Mouse (Mus musculus) kidney, embryonic 15.5 days (tissue): ENCODE results near the gene Vill. TPM values are rescaled to one million over a fixed set of nuclear protein-coding genes. Genes with fewer than 3 reads are reported as not detected.

Source experiments
- ATAC-seq: fragments of 200-750 bp; cut with Nextera tagmentation; replicated peaks from 2 replicates; pipeline ENCODE4 v1.8.0; 2017; ENCODE audit warnings: moderate TSS enrichment; ENCODE audit not compliant: low FRiP score
- H3K27ac ChIP-seq: fragments of 300-500 bp; sonication (generic); 2 replicates; pipeline ENCODE4 v1.5.1; 2015; ENCODE audit warnings: mild to moderate bottlenecking, inconsistent platforms
- H3K27me3 ChIP-seq: fragments of 300-500 bp; sonication (generic); 2 replicates; pipeline ENCODE4 v1.6.1; 2015; ENCODE audit warnings: inconsistent platforms
- H3K36me3 ChIP-seq: fragments of 300-500 bp; sonication (generic); 2 replicates; pipeline ENCODE4 v1.6.1; 2015; ENCODE audit warnings: inconsistent platforms
- H3K4me1 ChIP-seq: fragments of 300-500 bp; sonication (generic); 2 replicates; pipeline ENCODE4 v1.6.1; 2015; ENCODE audit warnings: inconsistent platforms
- H3K4me2 ChIP-seq: fragments of 300-500 bp; sonication (generic); 2 replicates; pipeline ENCODE4 v1.6.1; 2015; ENCODE audit warnings: moderate library complexity, mild to moderate bottlenecking, inconsistent platforms
- H3K4me3 ChIP-seq: fragments of 300-500 bp; sonication (generic); replicated peaks from 2 replicates; pipeline ENCODE4 v1.5.1; 2015; ENCODE audit warnings: mild to moderate bottlenecking, inconsistent platforms
- H3K9ac ChIP-seq: fragments of 300-500 bp; sonication (generic); 2 replicates; pipeline ENCODE4 v1.6.1; 2015; ENCODE audit warnings: mild to moderate bottlenecking, inconsistent platforms
- H3K9me3 ChIP-seq: fragments of 300-500 bp; sonication (generic); replicated peaks from 2 replicates; pipeline ENCODE4 v1.6.1; 2016; ENCODE audit warnings: inconsistent platforms
- WGBS: fragments of 180-500 bp; shearing (Covaris S2); methylation state at CpG from one replicate; pipeline ENCODE4 v1.1.7; 2015; ENCODE audit warnings: mixed read lengths; 5-methylcytosine and 5-hydroxymethylcytosine counted together
- polyA plus RNA-seq: library from polyadenylated mRNA; unstranded; fragments of >200 nt; fragmentation: Nextera tagmentation; extraction: Ambion mirVana; gene quantifications from 2 replicates; pipeline ENCODE4 v1.2.1, GENCODE M21; 2015

Vill gene
- polyA plus RNA-seq, 1 experiment from 2014 or later: 46.2 TPM

GRCm38 (mm10) chr9:119070173-119070825 lies 17.7 kb downstream of the Vill start:
- 75% methylated on average over 13 of the region's 13 CpGs for WGBS
- Histone ChIP-seq H3K4me1 (peaks cover 16% of the 10 kb centered on the region), H3K4me2 (no peak overlapping the region), H3K9me3 (no peaks in the 10 kb centered on the region), H3K27me3 (no peaks in the 10 kb centered on the region), H3K4me3 (no peak overlapping the region), H3K36me3 (peaks cover 35% of the 10 kb centered on the region), H3K9ac (no peak overlapping the region), H3K27ac (no peak overlapping the region)
- no peak for ATAC-seq

DNA sequence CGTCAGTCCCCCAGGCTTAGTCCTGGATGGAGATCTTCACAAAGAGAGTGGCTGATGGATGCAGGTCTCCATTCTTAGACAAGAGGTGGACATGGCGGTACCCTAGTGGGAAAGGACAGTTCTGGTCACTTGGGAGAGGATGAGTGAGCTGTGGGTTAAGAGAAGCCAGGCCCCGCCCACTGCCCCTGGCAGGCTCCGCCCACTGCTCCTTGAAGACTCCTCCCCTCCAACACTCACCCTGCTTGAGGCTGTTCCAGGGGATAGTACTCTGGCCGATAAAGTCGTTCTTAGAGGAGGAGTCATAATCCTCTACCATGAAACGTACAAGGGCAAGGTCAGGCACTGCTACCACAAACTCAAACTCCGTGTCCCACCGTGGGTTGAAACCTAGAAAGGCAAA lies 19.2 kb downstream of the Vill start:
- H3K27me3 ChIP-seq: no peaks in the 10 kb centered on the region
- ATAC-seq: no peak
- no peak overlapping the region for H3K9ac ChIP-seq
- H3K4me2 ChIP-seq: no peak overlapping the region
- WGBS: 84% methylated on average over 9 of the region's 9 CpGs
- H3K4me1 ChIP-seq: peaks cover 19% of the 10 kb centered on the region
- no peak overlapping the region for H3K27ac ChIP-seq
- H3K9me3 ChIP-seq: no peaks in the 10 kb centered on the region
- H3K36me3 ChIP-seq: peaks cover 44% of the 10 kb centered on the region
- H3K4me3 ChIP-seq: no peak overlapping the region

DNA sequence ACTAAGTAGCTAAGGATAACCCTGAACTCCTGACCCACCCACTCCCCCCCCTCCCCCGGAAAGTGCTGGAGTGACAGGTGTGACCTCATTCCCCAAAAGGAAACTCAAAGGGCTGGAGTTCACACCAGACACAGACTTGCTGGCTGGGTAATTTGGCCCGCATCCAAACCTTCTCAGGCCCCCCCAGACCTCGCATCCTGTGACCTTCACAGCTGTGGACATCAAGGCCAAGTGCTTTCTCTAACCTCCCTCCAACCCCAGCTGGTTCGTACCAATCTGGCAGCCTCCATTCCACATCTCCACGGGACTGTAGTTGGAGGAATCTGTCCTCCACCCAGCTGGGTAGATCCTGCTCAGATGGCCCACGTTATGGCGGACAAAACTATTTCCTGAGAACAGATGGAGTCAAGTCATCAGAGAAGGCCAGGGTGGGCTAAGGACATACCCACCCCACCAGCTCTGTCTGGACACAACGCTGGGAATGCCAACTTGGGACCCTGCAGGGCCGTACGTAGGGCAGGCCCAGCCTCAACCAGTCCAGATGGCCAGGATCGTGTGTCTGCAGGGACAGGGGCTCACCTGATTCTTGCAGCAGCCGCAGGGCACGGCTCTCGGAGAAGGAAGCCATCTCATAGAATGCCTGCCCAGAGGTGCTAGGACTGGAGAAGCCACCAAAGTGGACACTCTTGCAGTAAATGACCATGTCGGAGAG lies 20.8 kb downstream of the Vill start:
- 67% methylated on average over 15 of the region's 15 CpGs for WGBS
- Histone ChIP-seq H3K36me3 (peaks cover 46% of the 10 kb centered on the region), H3K9ac (no peak overlapping the region), H3K4me3 (no peak overlapping the region), H3K9me3 (no peaks in the 10 kb centered on the region), H3K4me1 (peaks cover 12% of the 10 kb centered on the region; the same call in 1 of the 2 replicates), H3K27me3 (no peaks in the 10 kb centered on the region), H3K27ac (no peak overlapping the region), H3K4me2 (no peak overlapping the region)
- ATAC-seq: no peak

- ATAC-seq: no peak
- 73% methylated on average over 16 of the region's 16 CpGs for WGBS
Measured at GRCm38 (mm10) chr9:119075685-119076084, 23.1 kb downstream of the Vill start.

DNA sequence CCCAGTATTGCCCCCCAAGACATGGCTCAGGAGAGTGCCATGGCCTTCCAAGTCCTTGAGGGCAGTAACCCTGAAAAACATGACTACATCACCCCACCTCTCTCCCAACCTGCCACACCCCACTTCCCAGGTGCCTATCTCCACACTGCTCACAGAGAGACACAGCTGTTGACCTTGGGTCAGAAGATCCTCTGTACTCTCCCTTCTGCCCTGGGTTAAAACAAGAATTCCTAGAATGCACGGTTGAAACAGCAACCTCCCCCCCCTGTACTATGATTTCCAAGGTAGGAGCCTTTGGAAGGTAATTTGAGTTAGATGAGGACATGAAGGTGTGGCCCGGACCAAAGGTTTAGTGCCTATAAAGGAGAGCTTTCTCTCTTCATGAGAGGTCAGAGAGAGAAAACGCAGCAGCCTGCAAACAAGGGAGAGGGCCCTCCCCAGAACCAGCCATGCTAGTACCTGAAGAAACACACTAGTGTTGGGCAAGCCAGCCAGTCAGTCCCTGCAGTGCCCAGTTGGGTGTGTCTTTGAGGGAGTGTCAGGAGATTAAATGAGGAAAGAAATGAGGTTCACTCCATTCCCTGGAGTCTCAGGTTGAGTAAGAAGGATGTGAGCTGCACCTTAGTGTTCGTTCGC lies 27.6 kb downstream of the Vill start:
- Histone ChIP-seq H3K9ac (no peak overlapping the region), H3K4me3 (no peak overlapping the region), H3K36me3 (peaks cover 28% of the 10 kb centered on the region), H3K27me3 (no peaks in the 10 kb centered on the region), H3K4me2 (no peak overlapping the region), H3K9me3 (no peaks in the 10 kb centered on the region), H3K4me1 (peaks cover 30% of the 10 kb centered on the region), H3K27ac (no peak overlapping the region)
- WGBS: 66% methylated on average over 5 of the region's 5 CpGs
- ATAC-seq: no peak

More at GRCm38 (mm10) chr9:119075685-119076084, 23.1 kb downstream of the Vill start:
- Histone ChIP-seq H3K27me3 (no peaks in the 10 kb centered on the region), H3K27ac (no peak overlapping the region), H3K4me3 (no peak overlapping the region), H3K4me1 (peaks cover 20% of the 10 kb centered on the region), H3K9ac (no peak overlapping the region), H3K36me3 (peaks cover 60% of the 10 kb centered on the region), H3K4me2 (no peak overlapping the region), H3K9me3 (no peaks in the 10 kb centered on the region)

- 30% methylated on average over 8 of the region's 8 CpGs for WGBS
- Histone ChIP-seq H3K4me1 (peaks cover 37% of the 10 kb centered on the region), H3K9me3 (no peaks in the 10 kb centered on the region), H3K36me3 (peaks cover 18% of the 10 kb centered on the region), H3K4me2 (no peak overlapping the region), H3K9ac (no peak overlapping the region), H3K27ac (peak overlapping the region; percentile 67), H3K27me3 (no peaks in the 10 kb centered on the region), H3K4me3 (no peak overlapping the region)
- ATAC-seq: no peak; the same call in 1 of the 2 replicates
Measured at GRCm38 (mm10) chr9:119082039-119082438, 29.5 kb downstream of the Vill start.

DNA sequence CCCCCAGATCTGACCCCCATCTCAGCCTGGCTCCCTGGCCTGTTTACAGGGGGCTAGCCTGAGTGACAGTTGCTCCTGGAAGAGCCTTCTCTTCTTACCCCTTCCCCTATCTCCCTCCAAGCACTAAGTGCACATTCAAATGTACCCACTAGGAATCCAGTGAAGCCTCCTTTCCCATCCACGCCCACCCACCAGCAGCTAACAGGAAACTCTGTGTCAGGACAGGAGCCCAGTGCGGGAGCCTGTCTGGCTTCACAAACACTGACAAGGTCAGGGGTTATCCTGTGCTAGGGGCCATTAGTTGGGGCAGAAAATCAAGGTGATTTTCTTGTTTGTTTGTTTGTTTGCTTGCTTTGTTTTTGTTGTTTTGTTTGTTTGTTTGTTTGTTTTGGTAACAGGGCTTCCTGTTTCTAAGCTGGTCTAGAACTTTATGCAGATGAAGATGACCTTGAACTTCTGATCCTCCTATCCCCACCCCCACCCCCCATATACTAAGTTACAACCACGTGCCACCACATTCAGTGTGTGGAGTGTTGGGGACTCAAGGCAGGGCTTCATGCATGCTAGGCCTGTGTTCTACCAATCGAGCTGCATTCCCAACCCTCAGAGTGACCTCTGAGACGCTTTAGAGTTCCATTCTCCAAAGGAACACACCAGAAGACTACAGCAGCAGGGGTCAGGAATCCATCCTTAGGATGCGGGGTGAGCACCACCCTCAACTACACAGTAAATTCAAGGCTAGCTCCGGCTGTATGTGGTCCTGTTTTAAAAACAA lies 30.3 kb downstream of the Vill start:
- H3K9me3 ChIP-seq: no peaks in the 10 kb centered on the region
- peaks cover 45% of the 10 kb centered on the region for H3K4me1 ChIP-seq
- H3K4me2 ChIP-seq: no peak overlapping the region
- no peaks in the 10 kb centered on the region for H3K27me3 ChIP-seq
- H3K9ac ChIP-seq: no peak overlapping the region
- peaks cover 18% of the 10 kb centered on the region for H3K36me3 ChIP-seq
- H3K27ac ChIP-seq: peak overlapping the region; percentile 67; the same call in 1 of the 2 replicates
- ATAC-seq: no peak
- no peak overlapping the region for H3K4me3 ChIP-seq
- 69% methylated on average over 7 of the region's 7 CpGs for WGBS

- Histone ChIP-seq H3K4me3 (no peak overlapping the region), H3K27ac (no peak overlapping the region), H3K4me2 (no peak overlapping the region), H3K36me3 (peaks cover 10% of the 10 kb centered on the region; the same call in 1 of the 2 replicates), H3K9ac (no peak overlapping the region), H3K27me3 (no peaks in the 10 kb centered on the region), H3K9me3 (no peaks in the 10 kb centered on the region), H3K4me1 (peaks cover 52% of the 10 kb centered on the region)
- 82% methylated on average over 10 of the region's 10 CpGs for WGBS
- ATAC-seq: no peak
Measured at GRCm38 (mm10) chr9:119083966-119084365, 31.4 kb downstream of the Vill start.

- no peak for ATAC-seq
Measured at GRCm38 (mm10) chr9:119086451-119086850, 33.9 kb downstream of the Vill start.

DNA sequence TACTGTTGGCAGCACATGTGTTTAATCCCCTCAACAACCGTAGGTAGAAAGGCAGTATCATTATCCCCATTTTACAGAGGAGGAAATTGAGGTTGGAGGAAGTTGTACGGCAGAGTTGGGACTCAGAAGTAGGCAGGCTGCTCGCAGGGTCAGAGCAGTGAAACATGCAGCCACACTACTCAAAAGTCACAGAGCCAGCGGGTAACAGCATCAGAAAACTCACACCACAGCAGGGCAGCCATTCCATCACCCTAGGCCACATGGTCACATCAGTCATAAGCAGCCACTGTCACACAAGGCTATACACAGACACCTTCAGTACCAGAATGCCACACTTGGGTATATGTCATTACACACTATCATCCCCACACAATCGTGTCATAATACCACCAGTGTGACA lies 34.7 kb downstream of the Vill start:
- no peaks in the 10 kb centered on the region for H3K36me3 ChIP-seq
- peak overlapping the region; percentile 90; the same call in 1 of the 2 replicates for H3K27ac ChIP-seq
- no peak for ATAC-seq
- 82% methylated on average over 5 of the region's 5 CpGs for WGBS
- H3K9ac ChIP-seq: no peak overlapping the region
- peaks cover 10% of the 10 kb centered on the region; the same call in 1 of the 2 replicates for H3K27me3 ChIP-seq
- H3K4me2 ChIP-seq: peak overlapping the region; percentile 65
- H3K9me3 ChIP-seq: no peaks in the 10 kb centered on the region
- H3K4me3 ChIP-seq: peak overlapping the region; percentile 49; the same call in 1 of the 2 replicates
- peaks cover 52% of the 10 kb centered on the region for H3K4me1 ChIP-seq

More at GRCm38 (mm10) chr9:119086451-119086850, 33.9 kb downstream of the Vill start:
- Histone ChIP-seq H3K9ac (no peak overlapping the region), H3K9me3 (no peaks in the 10 kb centered on the region), H3K36me3 (no peaks in the 10 kb centered on the region), H3K4me3 (no peak overlapping the region), H3K27ac (no peak overlapping the region), H3K4me2 (no peak overlapping the region), H3K27me3 (0 out of 2 replicates have a peak, but pooled peaks cover 1% of the 10 kb centered on the region), H3K4me1 (peaks cover 50% of the 10 kb centered on the region)
- 17% methylated on average over 1 of the region's 1 CpGs for WGBS

DNA sequence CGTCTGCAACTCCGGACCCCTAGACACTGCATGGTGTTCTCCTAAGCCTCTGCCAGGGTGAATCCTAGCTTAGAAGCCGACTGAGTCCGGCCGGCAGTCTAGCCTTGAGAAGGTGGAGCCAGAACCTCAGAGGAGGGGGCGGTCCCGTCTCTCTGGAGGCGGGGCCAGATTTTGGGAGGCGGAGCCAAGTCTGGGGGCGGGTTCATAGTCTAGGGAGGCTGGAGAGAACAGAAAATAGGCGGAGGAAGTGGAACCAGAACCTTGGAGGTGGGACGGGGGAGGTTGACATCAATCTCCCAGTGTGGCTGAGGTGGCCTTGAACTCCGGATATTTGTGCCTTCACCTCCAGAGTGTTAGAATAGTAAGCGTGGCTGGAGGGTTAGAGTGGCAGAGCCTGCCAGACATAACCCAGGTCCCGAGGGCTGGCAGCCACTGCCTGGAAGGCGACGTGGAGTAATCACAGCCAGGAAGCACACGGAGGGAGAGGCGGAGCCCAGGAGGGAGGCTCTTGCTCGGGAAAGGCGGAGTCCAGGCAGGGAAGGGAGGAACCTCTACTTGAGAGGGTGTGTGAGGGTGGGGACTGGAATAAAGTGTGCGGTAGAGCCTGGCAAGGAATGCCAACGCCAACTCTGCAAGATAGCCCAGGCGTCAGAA lies 35.7 kb downstream of the Vill start:
- H3K36me3 ChIP-seq: no peaks in the 10 kb centered on the region
- H3K9ac ChIP-seq: peak overlapping the region; percentile 40
- under 1% methylated on average over 24 of the region's 24 CpGs for WGBS
- H3K27me3 ChIP-seq: peaks cover 12% of the 10 kb centered on the region; the same call in 1 of the 2 replicates
- peak overlapping the region; percentile 49 for H3K4me3 ChIP-seq
- peaks cover 53% of the 10 kb centered on the region for H3K4me1 ChIP-seq
- ATAC-seq: peak; percentile 91
- peak overlapping the region; percentile 65 for H3K4me2 ChIP-seq
- no peaks in the 10 kb centered on the region for H3K9me3 ChIP-seq
- H3K27ac ChIP-seq: peak overlapping the region; percentile 90
